Mouse (Mus musculus): ENCODE data around the gene Srp14.

- TF ChIP-seq POLR2A (IDR thresholded peaks at IDR 0.05; ENCODE audit: low read depth, low read length) (no peak), CTCF (IDR thresholded peaks at IDR 0.05; ENCODE audit: borderline replicate concordance, insufficient read depth, low read length) (no peak)
Observed at GRCm38 (mm10) chr2:118451056-118451455, 28.5 kb downstream of the Srp14 start.
